Mouse (Mus musculus) MEL (cell line): ENCODE data around the gene Sclt1. TPM values are rescaled to one million over a fixed set of nuclear protein-coding genes. Genes with fewer than 3 reads are reported as not detected.

ENCODE experiments used
- DNase-seq: peaks from one replicate; pipeline ENCODE4 v3.0.0; 2011; ENCODE audit warnings: low read depth, low spot score
- H3K27ac ChIP-seq: 2 replicates; pipeline ENCODE4 v1.5.1; 2012; ENCODE audit warnings: low read depth, mild to moderate bottlenecking, control low read depth, low read length, moderate library complexity; ENCODE audit not compliant: control insufficient read depth
- H3K27me3 ChIP-seq, 2 experiments: fragments of 150-350 bp in 1 of 2; sonication (generic) in 1 of 2; 2 replicates each; pipeline ENCODE4 v1.6.1; 2012; ENCODE audit warnings: low read length in 2 of 2, mild to moderate bottlenecking in 2 of 2, improper control_type of control experiment in 1 of 2, moderate library complexity in 1 of 2; ENCODE audit not compliant: insufficient read depth in 2 of 2, control insufficient read depth in 1 of 2
- H3K36me3 ChIP-seq, 2 experiments: 2 replicates each; pipeline ENCODE4 v1.6.1; 2012 to 2014; ENCODE audit warnings: low read length in 2 of 2, improper control_type of control experiment in 1 of 2, inconsistent platforms in 1 of 2, mild to moderate bottlenecking in 1 of 2; ENCODE audit not compliant: insufficient read depth in 2 of 2, control insufficient read depth in 1 of 2
- H3K4me1 ChIP-seq, 2 experiments: fragments of 150-350 bp in 1 of 2; sonication (generic) in 1 of 2; 2 replicates each; pipeline ENCODE4 v1.6.1; 2012; ENCODE audit warnings: low read length in 2 of 2, improper control_type of control experiment in 1 of 2, mild to moderate bottlenecking in 1 of 2; ENCODE audit not compliant: insufficient read depth in 2 of 2, control insufficient read depth in 1 of 2
- H3K4me3 ChIP-seq, 2 experiments: fragments of 150-350 bp in 1 of 2; sonication (generic) in 1 of 2; 2 replicates each; pipeline ENCODE4 v1.5.1; 2012; ENCODE audit warnings: low read depth in 2 of 2, low read length in 2 of 2, mild to moderate bottlenecking in 2 of 2, moderate library complexity in 2 of 2, control low read depth in 1 of 2, improper control_type of control experiment in 1 of 2; ENCODE audit not compliant: control insufficient read depth in 1 of 2, insufficient read depth in 1 of 2
- H3K79me2 ChIP-seq: 2 replicates; pipeline ENCODE4 v1.6.1; 2012; ENCODE audit warnings: mild to moderate bottlenecking, low read length, moderate library complexity; ENCODE audit not compliant: control insufficient read depth, poor library complexity, insufficient read depth
- H3K9ac ChIP-seq: 2 replicates; pipeline ENCODE4 v1.6.1; 2012; ENCODE audit warnings: low read depth, mild to moderate bottlenecking, control low read depth, low read length, moderate library complexity; ENCODE audit not compliant: control insufficient read depth, poor library complexity, severe bottlenecking
- H3K9me3 ChIP-seq: fragments of 150-350 bp; sonication (generic); replicated peaks from 2 replicates; pipeline ENCODE4 v1.6.1; 2012; ENCODE audit warnings: mild to moderate bottlenecking, low read length, improper control_type of control experiment, moderate library complexity; ENCODE audit not compliant: insufficient read depth
- E2F4 ChIP-seq: IDR thresholded peaks from 2 replicates; pipeline ENCODE4 v1.6.1; 2011; ENCODE audit warnings: low read depth, low read length, improper control_type of control experiment, borderline replicate concordance
- GABPA ChIP-seq: IDR thresholded peaks from 2 replicates; pipeline ENCODE4 v1.6.1; 2012; ENCODE audit warnings: low read depth, mild to moderate bottlenecking, inconsistent platforms, low read length, improper control_type of control experiment, moderate library complexity
- JUND ChIP-seq: IDR thresholded peaks from 2 replicates; pipeline ENCODE4 v1.6.1; 2011; ENCODE audit warnings: low read depth, mild to moderate bottlenecking, improper control_type of control experiment, low read length
- KAT2A ChIP-seq: conservative IDR thresholded peaks from 2 replicates; pipeline ENCODE4 v1.6.1; 2012; ENCODE audit warnings: low read depth, low read length, improper control_type of control experiment, inconsistent platforms
- MAX ChIP-seq: IDR thresholded peaks from 2 replicates; pipeline ENCODE4 v1.6.1; 2011; ENCODE audit warnings: low read length, improper control_type of control experiment
- MAZ ChIP-seq: IDR thresholded peaks from 2 replicates; pipeline ENCODE4 v1.6.1; 2012; ENCODE audit warnings: low read depth, mild to moderate bottlenecking, inconsistent platforms, low read length, improper control_type of control experiment
- MEF2A ChIP-seq: IDR thresholded peaks from 2 replicates; pipeline ENCODE4 v1.6.1; 2014; ENCODE audit warnings: low read depth, mild to moderate bottlenecking, inconsistent platforms, low read length, improper control_type of control experiment; ENCODE audit not compliant: poor library complexity, insufficient replicate concordance, severe bottlenecking; ENCODE audit errors: extremely low read depth
- MXI1 ChIP-seq: IDR thresholded peaks from 2 replicates; pipeline ENCODE4 v1.6.1; 2011; ENCODE audit warnings: mild to moderate bottlenecking, low read depth, low read length, improper control_type of control experiment
- NRF1 ChIP-seq: IDR thresholded peaks from 2 replicates; pipeline ENCODE4 v1.6.1; 2014; ENCODE audit warnings: low read depth, mild to moderate bottlenecking, inconsistent platforms, low read length, improper control_type of control experiment, moderate library complexity; ENCODE audit not compliant: poor library complexity, insufficient read depth, severe bottlenecking
- POLR2A ChIP-seq, 2 experiments: IDR thresholded peaks; 2 replicates each; pipeline ENCODE4 v1.6.1; 2011 to 2012; ENCODE audit warnings: low read length in 2 of 2, mild to moderate bottlenecking in 2 of 2, control low read depth in 1 of 2, improper control_type of control experiment in 1 of 2, low read depth in 1 of 2, moderate library complexity in 1 of 2; ENCODE audit not compliant: control insufficient read depth in 1 of 2, insufficient read depth in 1 of 2, poor library complexity in 1 of 2
- POLR2AphosphoS2 ChIP-seq: IDR thresholded peaks from 2 replicates; pipeline ENCODE4 v1.6.1; 2011; ENCODE audit warnings: low read length, improper control_type of control experiment
- POLR2AphosphoS5 ChIP-seq: IDR thresholded peaks from 2 replicates; pipeline ENCODE4 v1.6.1; 2012; ENCODE audit warnings: low read depth, borderline replicate concordance, mild to moderate bottlenecking, inconsistent platforms, low read length, moderate library complexity, mixed read lengths
- RAD21 ChIP-seq: IDR thresholded peaks from 2 replicates; pipeline ENCODE4 v1.6.1; 2011; ENCODE audit warnings: mild to moderate bottlenecking, low read depth, low read length, improper control_type of control experiment
- TAL1 ChIP-seq: IDR thresholded peaks from 2 replicates; pipeline ENCODE4 v1.6.1; 2012; ENCODE audit warnings: mild to moderate bottlenecking, inconsistent platforms, low read length, moderate library complexity, mixed read lengths
- TBP ChIP-seq: IDR thresholded peaks from 2 replicates; pipeline ENCODE4 v1.8.0; 2011; ENCODE audit warnings: low read depth, low read length, improper control_type of control experiment
- ZNF384 ChIP-seq: IDR thresholded peaks from 2 replicates; pipeline ENCODE4 v1.6.1; 2012; ENCODE audit warnings: low read depth, mild to moderate bottlenecking, inconsistent platforms, low read length, improper control_type of control experiment
- polyA plus RNA-seq, 2 experiments: library from polyadenylated mRNA; stranded (reverse) in 1 of 2; unstranded in 1 of 2; fragments of >175 nt in 1 of 2; fragments of >200 nt in 1 of 2; gene quantifications; 2 replicates each; pipeline versions ENCODE4 v1.2.1 to v1.2.4; 2012; ENCODE audit warnings: low replicate concordance in 2 of 2, low read depth in 1 of 2; ENCODE audit not compliant: insufficient read length in 2 of 2, insufficient read depth in 1 of 2, missing spikeins in 1 of 2
- total RNA-seq: library from RNA; depleted of rRNA; stranded (reverse); fragments of 300-350 nt; gene quantifications from 2 replicates; pipeline ENCODE4 v1.2.3, GENCODE M21; 2012

Sclt1 gene
- total and polyA plus RNA-seq, 3 experiments: 6.4 to 8.7 TPM; not detected in 1

DNA sequence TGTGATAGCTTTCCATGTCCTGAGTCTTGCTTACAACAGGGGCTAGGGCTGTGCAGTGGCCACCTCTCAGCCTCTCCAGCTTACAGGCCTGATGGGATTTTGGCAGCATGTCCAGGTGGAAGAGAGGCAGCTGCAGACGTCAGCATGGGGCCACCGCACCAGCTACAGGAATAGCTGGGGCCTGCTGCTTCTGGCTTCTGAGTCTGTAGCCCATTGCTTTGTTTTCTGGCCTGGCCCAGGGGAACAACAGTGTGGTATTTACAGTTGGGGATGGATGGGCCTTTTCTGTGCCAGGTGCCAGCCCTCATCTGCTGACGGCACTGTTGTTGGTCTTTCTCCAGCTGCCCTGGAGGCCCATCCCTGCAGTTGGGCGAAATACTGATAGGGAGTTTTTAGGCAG is 158.7 kb downstream of the Sclt1 start:
- H3K9me3 ChIP-seq: no peaks in the 10 kb centered on the region
- H3K27ac ChIP-seq: no peak overlapping the region
- peaks cover 12 to 24% of the 10 kb centered on the region in 2 experiments for H3K36me3 ChIP-seq
- H3K4me1 ChIP-seq: peaks cover 0 to 3% of the 10 kb centered on the region in 2 experiments; a peak in 1 of 4 replicates
- no peak for DNase-seq
- H3K4me3 ChIP-seq: no peak overlapping the region
- H3K79me2 ChIP-seq: peaks cover 94% of the 10 kb centered on the region
- no peaks in the 10 kb centered on the region for H3K27me3 ChIP-seq
- no peak overlapping the region for H3K9ac ChIP-seq
- TF ChIP-seq MAX: no peak
- TF ChIP-seq JUND: no peak
- no peak for TF ChIP-seq E2F4
- TF ChIP-seq RAD21: no peak
- TF ChIP-seq MXI1: no peak
- TF ChIP-seq POLR2A (IDR thresholded peaks at IDR 0.05; ENCODE audit: control insufficient read depth in 1 of 2, insufficient read depth in 1 of 2, low read depth in 1 of 2, low read length in 2 of 2, poor library complexity in 1 of 2): no peak
- no peak for TF ChIP-seq TBP
- no peak for TF ChIP-seq ZNF384
- no peak for TF ChIP-seq KAT2A
- TF ChIP-seq POLR2AphosphoS2: no peak
- TF ChIP-seq TAL1: no peak

DNA sequence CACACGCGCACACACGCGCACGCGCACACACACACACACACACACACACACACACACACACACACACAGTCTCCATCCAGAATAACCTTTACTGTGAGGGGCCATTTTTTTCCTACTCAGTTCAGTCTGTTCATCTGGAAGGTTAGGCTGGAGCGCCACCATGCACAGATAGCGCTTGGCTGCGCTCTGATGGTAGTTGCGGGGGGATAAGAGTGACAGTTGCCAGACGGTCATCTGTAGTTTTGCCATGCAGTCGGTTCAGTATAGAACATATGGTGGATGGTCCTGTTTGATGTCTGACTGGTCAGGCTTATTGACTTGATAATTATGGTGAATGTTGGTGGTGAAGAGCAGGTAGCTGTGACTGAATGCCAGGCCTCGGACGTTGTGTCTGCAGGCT is 159.2 kb downstream of the Sclt1 start:
- H3K27me3 ChIP-seq: no peaks in the 10 kb centered on the region
- H3K4me1 ChIP-seq: peaks cover 0 to 3% of the 10 kb centered on the region in 2 experiments; a peak in 1 of 4 replicates
- peaks cover 94% of the 10 kb centered on the region for H3K79me2 ChIP-seq
- peaks cover 12 to 24% of the 10 kb centered on the region in 2 experiments for H3K36me3 ChIP-seq
- TF ChIP-seq POLR2AphosphoS5 (no peak), RAD21 (no peak), MXI1 (no peak), NRF1 (no peak), MAZ (no peak), MEF2A (no peak), TAL1 (no peak)
- TF ChIP-seq, all 39 proteins: peak for 0
- H3K9ac ChIP-seq: no peak overlapping the region
- H3K4me3 ChIP-seq: no peak overlapping the region
- DNase-seq: no peak
- H3K27ac ChIP-seq: no peak overlapping the region
- no peaks in the 10 kb centered on the region for H3K9me3 ChIP-seq

DNA sequence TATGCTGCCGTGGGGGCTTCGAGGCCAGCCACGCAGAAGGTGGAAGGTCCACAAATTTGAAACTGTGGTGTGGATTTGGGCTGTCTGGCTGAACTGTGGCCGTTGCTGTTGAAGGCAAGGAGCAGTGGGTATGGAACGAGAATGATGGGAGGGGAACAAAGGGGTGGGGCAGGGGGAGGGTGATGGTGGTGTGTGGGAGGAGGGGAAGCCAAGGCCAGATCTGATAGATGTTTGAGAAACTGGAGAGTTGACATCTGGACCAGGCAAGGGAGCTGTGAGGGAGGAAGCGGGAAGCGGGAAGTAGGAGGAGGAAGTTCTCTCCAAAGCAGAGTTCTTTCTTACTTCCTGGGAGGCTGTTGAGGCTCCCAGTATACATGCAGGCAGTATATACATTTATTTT is 160.1 kb downstream of the Sclt1 start:
- no peak overlapping the region for H3K4me3 ChIP-seq
- no peak overlapping the region for H3K27ac ChIP-seq
- H3K79me2 ChIP-seq: peaks cover 94% of the 10 kb centered on the region
- H3K27me3 ChIP-seq: no peaks in the 10 kb centered on the region
- no peak for DNase-seq
- TF ChIP-seq POLR2A (IDR thresholded peaks at IDR 0.05; ENCODE audit: control insufficient read depth in 1 of 2, insufficient read depth in 1 of 2, low read depth in 1 of 2, low read length in 2 of 2, poor library complexity in 1 of 2) (peak in 1 of 2 experiments; percentile 18; a peak in 1 of 4 replicates), GABPA (no peak)
- H3K36me3 ChIP-seq: peaks cover 18 to 20% of the 10 kb centered on the region in 2 experiments
- no peak overlapping the region for H3K9ac ChIP-seq
- no peaks in the 10 kb centered on the region for H3K9me3 ChIP-seq
- H3K4me1 ChIP-seq: peaks cover 0 to 3% of the 10 kb centered on the region in 2 experiments; a peak in 1 of 4 replicates
